Mouse (Mus musculus): ENCODE measurements around the gene Apobec1.

- no peak for TF ChIP-seq CTCF (IDR thresholded peaks at IDR 0.05; ENCODE audit: borderline replicate concordance, extremely low read depth, insufficient read depth, insufficient read length)
- no peak for TF ChIP-seq POLR2A (IDR thresholded peaks at IDR 0.05; ENCODE audit: borderline replicate concordance, extremely low read depth, insufficient read depth, insufficient read length, poor library complexity, severe bottlenecking)
Measured at GRCm38 (mm10) chr6:122602242-122602991, at the start of gene Apobec1.

Data from brain, embryonic 14.5 days (tissue).